Mouse (Mus musculus): Measurements from ENCODE around the gene Gm17402. TPM values are rescaled to one million over a fixed set of nuclear protein-coding genes. Genes with fewer than 3 reads are reported as not detected.

Gene Gm17402
- total RNA-seq, 2 experiments from 2014 or later, result not detected

Other genes with a start within 250 kb of the Gm17402 start
- gene Mlf1, start 1.1 kb downstream of the Gm17402 start, total RNA-seq (2021), result 1 to 10 TPM; 1.2 to 1.9 TPM
- gene Gfm1, start 54.9 kb upstream of the Gm17402 start, total RNA-seq (2021), result 10 to 100 TPM; 50.8 to 51.2 TPM
- gene Lxn, start 88.8 kb upstream of the Gm17402 start, total RNA-seq (2021), result 10 to 100 TPM; 33.4 to 37.2 TPM
- gene Rarres1, start 140.4 kb upstream of the Gm17402 start, total RNA-seq (2021), result 1 to 10 TPM; 1.3 to 1.8 TPM
- gene Mfsd1, start 207.6 kb upstream of the Gm17402 start, total RNA-seq (2021), result 10 to 100 TPM; 34.0 to 35.9 TPM